Mouse (Mus musculus) brain, embryonic 14.5 days (tissue): ENCODE measurements around the gene Gm49366. TPM values are rescaled to one million over a fixed set of nuclear protein-coding genes. Genes with fewer than 3 reads are reported as not detected.
A peak's percentile ranks its signal among the peaks of the same experiment; 100 is the strongest.
"Not testable (repeated sequence)": the region's sequence is repeated elsewhere in the genome, so short reads cannot be mapped to it uniquely, and the experiment has no call there.

Experiments
- DNase-seq: peaks from one replicate; pipeline ENCODE4 v3.0.0-alpha.2; 2011; ENCODE audit warnings: low read depth
- CTCF ChIP-seq: fragments of 200-500 bp; IDR thresholded peaks from 2 replicates; pipeline ENCODE4 v1.5.1; 2012; ENCODE audit warnings: inconsistent platforms, mild to moderate bottlenecking, moderate library complexity, borderline replicate concordance; ENCODE audit not compliant: insufficient read depth, insufficient read length; ENCODE audit errors: extremely low read depth
- POLR2A ChIP-seq: fragments of 200-500 bp; IDR thresholded peaks from 2 replicates; pipeline ENCODE4 v1.6.1; 2012; ENCODE audit warnings: mild to moderate bottlenecking, inconsistent platforms, borderline replicate concordance; ENCODE audit not compliant: poor library complexity, insufficient read depth, insufficient read length, severe bottlenecking; ENCODE audit errors: extremely low read depth
- polyA plus RNA-seq: library from polyadenylated mRNA; depleted of rRNA; stranded (reverse); fragments of >200 nt; gene quantifications from 2 replicates; pipeline ENCODE4 v1.2.3, GENCODE M21; 2012

Gene Gm49366
- polyA plus RNA-seq, 1 experiment, result 0.49 TPM

DNA sequence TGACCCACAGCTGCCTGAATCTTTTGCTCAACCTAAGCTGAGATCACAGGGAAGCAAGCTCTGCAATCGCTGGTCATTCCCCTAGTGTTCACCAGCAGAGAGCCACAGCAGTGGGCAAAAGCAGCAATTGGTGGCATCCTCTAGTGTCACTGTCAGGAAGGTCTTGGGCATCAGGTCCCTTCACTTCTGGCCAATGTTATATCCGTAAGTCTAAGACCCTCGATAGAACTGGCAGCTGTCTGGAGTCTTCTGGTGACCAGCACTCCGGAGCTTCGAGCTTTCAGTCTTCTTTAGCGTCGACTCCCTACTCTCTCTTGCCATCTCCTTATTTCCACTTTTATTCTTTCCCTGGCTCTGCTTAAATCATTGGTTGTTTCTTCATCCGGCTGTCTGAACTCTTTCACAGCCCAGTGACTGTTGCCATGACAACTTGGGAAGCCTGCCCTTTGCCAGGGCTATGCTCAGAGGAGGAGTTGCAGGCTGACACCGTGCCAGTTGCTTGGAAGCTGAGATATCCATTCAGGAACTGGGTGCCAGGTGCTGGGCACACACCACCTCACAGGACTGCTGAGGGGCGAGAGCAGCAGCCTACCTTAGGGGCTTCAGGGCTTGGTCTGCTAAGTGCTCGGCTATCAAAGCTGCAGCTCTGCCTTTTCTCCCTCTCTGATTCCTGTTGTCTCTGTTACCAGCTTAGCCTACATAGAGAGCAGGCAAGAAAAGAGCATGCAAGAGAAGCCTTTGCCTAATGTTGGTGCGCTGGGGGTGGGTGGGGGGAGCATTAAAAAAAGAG is 27.3 kb upstream of the Gm49366 start:
- TF ChIP-seq CTCF (0 out of 2 replicates have a peak, but pooled peaks have one; percentile 1), POLR2A (no peak)
- DNase-seq, result peak; percentile 96

DNA sequence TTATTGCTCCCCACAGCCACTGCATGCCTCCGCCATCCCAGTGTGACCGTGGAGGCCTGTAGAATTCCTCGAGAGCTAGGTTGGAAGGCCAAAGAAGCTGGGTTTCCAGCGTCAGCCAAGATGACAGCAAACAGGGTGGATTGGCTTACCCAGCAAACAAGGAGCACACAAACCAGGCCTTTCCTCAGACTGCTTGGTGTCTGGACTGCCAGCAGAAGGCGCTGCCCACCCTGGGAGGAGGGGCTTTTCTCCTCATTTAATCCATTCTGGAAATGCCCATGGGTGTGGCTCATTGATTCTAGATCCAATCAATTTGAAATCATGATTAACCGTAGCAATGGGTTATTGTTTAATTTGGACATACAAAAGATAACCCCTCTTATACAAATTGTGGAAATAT is 25.6 kb upstream of the Gm49366 start:
- TF ChIP-seq POLR2A, result no peak
- TF ChIP-seq CTCF, result peak; percentile 40; the same call in 1 of the 2 replicates
- no peak for DNase-seq

DNA sequence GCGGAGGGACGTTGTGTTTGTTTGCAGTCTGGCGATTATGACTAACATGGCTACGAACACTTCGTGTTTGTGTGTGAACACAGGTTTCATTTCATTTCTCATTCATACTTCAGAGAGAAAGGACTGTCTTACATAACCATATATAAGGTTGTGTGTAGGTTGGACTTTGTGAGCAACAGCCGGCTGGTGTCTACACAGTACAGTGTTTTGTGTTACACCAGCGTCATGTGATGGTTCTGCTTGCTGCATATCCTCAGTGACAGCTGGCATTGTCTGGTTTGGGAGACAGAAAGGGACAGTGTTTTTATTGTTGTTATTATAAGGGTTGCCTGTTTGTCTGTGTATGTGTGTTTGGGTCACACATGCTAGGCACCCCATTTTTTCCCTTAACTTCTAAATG is 25.0 kb upstream of the Gm49366 start:
- DNase-seq, result no peak
- TF ChIP-seq POLR2A, result no peak

DNA sequence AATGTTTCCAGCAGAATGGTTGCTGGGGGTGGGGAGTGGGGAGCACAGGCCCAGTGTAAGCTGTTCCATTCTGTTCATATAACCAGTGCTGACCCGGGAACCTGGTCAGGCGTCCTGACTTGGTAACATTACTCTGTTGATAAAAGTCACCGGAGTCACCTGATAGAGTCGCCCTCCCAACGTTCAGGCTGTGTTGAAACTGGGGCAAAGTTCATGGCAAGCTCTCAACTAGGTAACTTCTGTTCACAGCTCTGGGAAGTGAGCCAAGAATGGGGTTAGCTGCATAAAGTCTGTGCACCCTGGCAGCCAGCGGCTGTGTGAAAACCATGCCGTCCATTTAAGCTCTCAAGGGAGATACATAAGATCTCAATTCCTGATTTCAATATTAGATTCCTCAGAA is 18.2 kb upstream of the Gm49366 start:
- DNase-seq, result peak; percentile 70

DNA sequence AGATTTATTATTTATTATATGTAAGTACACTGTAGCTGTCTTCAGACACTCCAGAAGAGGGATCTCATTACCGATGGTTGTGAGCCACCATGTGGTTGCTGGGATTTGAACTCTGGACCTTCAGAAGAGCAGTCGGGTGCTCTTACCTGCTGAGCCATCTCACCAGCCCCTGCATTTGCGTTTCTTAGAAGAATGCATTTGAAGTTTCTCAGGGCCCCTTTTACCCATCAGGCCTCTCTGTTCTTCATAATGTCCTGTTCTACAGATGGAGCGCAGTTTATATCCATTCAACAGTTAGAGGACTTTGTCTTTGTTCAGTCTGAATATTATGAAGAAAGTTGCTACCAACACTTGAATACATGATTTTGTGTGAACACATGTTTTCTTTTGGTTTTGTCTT is 16.5 kb upstream of the Gm49366 start:
- not testable (repeated sequence) for DNase-seq

DNA sequence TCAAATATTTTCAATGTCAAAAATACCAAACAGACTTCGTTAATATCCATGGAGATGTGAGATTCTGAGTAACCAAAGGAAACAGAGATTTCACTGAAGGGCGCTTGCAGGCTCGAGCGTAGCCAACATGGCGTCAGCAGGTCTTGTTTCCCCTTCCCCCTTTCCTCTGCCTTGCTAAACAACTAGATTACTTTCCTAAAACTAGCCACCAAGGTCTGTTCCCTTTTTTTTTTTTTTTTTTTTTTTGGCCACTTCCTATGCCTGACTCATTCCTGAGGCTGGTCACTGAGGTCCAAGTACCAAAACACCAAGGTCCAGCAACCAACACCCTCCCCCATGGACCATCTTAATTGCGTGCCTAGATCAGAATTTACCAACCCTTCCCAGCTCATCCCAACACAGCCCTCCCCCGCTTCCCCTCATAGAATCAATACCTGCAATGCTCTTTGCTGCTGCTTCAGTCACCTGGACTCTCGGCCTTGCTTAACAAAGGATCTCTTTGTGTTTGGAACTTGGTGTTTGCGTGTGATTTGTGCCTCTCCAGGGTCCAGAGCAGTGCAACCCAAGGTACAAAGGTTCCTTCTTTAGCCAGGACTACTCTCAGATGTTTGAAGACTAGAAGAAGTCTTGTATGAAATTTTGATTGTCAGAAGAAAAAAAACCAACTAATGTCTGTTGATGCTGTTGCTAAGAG is 15.5 kb upstream of the Gm49366 start:
- DNase-seq, result no peak
- no peak for TF ChIP-seq POLR2A
- TF ChIP-seq CTCF, result no peak

DNA sequence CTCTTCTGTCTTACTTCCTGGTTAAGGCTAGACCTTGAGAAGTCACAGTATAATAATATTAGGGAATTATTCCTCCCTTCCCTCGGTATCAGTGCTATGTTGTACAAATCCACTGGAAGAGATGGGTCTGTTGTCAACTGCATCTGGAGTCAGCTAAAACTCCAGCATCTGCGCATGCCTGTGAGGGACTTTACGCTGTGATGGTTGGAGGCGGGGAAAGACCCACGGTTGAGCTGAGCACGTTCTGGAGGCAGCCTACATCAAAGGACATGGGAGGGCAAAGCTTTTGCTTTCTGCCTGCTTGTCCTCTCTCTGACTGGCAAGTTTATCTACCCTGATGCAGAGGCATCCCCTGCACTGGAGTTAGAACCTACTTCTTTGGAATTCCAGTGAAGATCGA is 12.8 kb upstream of the Gm49366 start:
- no peak for TF ChIP-seq POLR2A
- no peak for TF ChIP-seq CTCF

DNA sequence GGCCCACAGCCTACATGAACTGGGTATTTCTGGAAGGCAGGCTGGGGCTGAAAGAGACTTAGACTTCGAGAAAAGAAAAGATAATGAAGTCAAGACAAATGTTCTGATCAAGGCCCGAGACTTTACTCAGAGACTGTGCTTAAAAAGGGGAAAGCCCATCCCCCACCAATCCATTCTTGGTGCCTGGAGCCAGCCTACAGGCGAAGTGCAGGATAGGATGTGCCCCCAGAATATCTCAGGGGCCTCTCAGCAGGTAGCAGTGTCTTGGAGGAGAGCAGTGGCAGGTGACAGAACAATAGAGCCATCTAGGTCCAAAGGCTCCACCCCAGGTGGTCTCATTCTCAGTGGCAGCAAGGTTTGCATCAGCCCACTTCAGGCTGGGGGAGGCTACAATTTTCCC is 10.4 kb upstream of the Gm49366 start:
- not testable (repeated sequence) for DNase-seq

More for the DNA sequence above, 12.8 kb upstream of the Gm49366 start:
- no peak for DNase-seq

DNA sequence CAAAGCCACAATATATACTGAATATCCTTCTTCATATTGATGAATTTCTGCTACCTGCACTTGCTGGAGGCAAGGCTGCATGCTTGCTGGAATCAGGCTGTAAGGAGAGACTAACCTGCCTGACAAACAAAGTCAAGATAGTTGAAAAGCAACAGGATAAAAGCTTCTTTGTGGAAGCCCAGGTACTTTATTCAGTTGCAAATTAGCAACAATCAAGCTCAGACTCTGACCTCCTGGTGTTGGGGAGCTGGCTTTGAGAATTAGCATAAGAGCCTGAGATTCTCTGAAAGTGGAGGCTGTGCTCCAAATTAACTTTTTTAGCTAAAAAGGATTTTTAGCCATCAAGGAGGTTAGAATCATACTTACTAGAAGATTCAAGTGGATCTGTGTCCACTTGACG is 9.7 kb upstream of the Gm49366 start:
- DNase-seq, result not testable (repeated sequence)

DNA sequence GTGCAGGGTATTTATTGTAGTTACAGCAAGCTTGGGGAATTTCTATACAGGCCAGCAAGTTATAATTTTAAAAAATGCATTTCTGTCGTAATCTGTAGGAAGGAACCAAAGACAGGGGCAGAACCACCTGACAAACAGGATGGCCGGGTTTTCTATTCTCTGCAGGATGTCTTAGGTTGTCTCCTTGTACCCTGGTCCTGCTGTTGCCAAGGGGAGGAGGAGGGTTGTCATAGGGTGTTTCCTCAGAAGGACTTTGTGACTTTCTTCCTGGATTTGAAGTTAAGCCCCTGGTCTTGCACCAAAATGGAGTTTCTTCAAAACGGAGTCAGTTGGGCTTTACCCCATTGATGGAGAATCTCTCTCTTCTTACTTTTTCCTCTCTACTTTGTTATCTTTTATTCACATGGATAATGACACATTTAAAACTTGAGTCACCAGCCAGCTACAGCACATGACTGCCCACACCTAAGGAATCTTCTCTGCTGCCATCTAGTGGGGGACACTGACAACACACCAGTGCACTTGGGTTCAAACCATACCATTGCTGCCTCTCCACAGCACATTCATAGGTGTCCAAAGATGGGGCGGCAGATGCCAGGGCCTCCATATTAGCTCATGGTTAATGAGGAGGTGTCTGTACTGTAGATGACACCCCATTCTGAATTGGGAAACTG is 7.9 kb upstream of the Gm49366 start:
- peak; percentile 85 for DNase-seq
- no peak for TF ChIP-seq POLR2A
- peak; percentile 84 for TF ChIP-seq CTCF

DNA sequence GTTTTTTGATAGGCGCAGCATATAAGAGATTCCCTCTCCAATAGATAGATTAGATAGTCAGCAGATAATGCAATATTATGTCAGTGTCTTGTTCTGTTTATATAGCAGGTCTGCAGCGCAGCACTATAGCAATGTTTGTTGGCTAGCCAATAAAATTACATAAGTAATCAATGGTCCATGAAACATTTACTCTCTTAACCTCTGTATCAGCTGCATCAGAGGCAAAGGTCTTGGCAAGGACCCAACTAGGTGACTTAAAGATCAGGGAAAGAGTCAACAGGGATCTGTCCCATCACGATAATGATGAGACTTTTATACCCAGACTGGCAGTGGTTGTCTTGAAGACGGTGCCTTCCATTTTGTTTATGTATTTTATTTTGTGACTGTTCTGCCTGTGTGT is 5.9 kb upstream of the Gm49366 start:
- DNase-seq, result no peak
- TF ChIP-seq CTCF (no peak), POLR2A (no peak)

DNA sequence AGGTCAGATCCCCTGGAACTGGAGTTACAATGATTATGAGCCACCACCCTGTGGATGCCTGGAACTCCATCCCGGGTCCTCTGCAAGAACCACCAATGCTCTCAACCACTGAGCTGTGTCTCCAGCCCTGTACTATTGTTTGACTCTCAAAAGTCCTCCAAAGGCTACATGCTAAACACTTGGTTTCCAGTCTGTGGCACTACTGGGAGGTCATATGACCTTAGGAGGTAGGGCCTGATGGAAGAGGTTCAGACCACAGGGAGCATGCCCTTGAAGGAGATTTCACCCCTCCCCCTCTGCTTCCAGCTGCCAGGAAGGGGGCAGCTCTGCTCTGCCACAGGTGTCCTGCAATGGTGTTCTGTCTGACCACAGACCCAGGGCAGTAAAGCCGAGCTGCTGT is 5.4 kb upstream of the Gm49366 start:
- DNase-seq, result not testable (repeated sequence)

DNA sequence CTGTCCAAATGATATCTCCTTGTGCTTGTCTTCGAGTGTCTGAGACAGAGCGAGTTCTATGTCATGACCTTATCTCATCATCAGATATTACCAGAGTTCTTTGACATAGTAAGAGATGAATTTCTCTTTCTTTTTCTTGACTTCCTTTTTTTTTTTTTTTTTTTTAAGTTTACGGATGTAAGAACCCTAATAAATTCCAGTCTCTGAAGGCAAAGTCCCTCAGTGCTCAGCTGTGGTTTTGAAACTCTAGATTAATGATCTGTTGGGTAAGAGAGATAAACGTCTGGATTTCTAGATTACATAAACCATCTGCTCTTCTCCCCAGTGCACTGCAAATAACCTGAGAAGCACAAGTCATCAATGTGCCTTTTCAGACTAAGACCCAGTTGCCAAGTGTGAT is 4.6 kb upstream of the Gm49366 start:
- no peak for TF ChIP-seq POLR2A
- DNase-seq, result no peak

DNA sequence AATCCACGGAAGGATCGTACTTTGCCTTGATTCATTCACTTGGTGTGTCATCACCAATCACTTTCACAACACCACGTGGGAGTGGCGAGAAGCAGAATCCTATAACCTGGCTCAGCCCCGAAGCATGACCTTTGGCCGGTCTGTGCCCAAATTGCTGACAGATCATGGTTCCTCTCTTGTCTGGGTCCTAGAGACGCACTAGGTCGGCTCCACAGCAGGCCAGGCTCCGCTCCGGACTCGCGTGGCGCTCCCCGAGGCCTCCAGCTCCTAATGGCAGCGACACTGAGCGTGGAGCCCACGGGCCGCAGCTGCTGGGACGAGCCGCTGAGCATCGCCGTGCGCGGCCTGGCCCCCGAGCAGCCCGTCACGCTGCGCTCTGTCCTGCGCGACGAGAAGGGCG is 494 bp upstream of the Gm49366 start, which contains the start of gene Acot4:
Acot4 (plus strand) TSS at position 139 of the 400 bp plus-strand sequence.
- peak; percentile 5 for DNase-seq
